Mouse (Mus musculus): Measurements from ENCODE around the gene Cobll1. TPM values are rescaled to one million over a fixed set of nuclear protein-coding genes. Genes with fewer than 3 reads are reported as not detected.

Cobll1 gene
- polyA plus RNA-seq, 1 experiment from 2014 or later = 3.5 TPM

DNA sequence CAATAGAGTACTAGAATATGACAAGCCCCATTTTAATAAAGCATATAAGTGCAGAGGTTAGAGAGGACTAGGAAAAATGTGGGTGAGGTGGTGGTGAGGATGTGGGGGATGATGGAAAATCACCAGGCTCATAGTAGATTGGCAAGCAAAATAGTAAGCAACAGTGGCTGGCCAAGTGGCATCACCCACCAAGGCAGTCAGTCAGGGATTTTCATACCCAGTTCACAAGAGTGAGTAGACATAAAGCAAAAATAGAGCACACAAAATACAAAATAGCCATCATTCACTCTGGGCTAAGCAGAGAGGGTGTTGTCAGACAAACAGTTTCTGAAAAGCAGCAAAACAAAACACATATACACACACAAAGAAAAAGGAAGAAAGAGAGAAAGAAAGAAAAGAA, 51.6 kb downstream of the Cobll1 start:
- H3K4me1 ChIP-seq = 0 out of 2 replicates have a peak, but pooled peaks cover 2% of the 10 kb centered on the region
- H3K27me3 ChIP-seq = no peaks in the 10 kb centered on the region
- ATAC-seq (ENCODE audit: low FRiP score) = no peak
- no peaks in the 10 kb centered on the region for H3K9me3 ChIP-seq (replicated peaks)
- H3K36me3 ChIP-seq = no peaks in the 10 kb centered on the region
- H3K27ac ChIP-seq = no peak overlapping the region
- H3K9ac ChIP-seq = no peak overlapping the region
- no peak overlapping the region for H3K4me3 ChIP-seq
- H3K4me2 ChIP-seq (replicated peaks) = no peak overlapping the region

DNA sequence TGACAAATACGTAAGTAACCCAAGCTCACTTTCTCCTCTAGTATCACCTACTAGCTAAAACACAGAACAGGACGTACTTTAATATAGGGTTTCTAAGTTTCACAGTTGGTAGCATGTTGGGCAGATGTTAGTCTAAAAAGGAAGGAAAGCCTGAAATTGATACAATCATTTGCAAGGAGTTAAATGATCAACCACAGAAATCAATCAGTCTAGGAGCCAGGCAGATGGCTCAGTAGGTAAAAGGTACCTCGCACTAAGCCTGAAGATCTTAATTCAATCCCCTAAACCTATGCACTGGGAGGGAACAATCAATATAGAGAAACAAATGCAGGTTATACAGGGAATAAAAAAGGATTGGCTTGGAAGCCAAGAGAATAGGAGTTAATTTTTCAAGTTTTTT, 52.0 kb downstream of the Cobll1 start:
- no peaks in the 10 kb centered on the region for H3K27me3 ChIP-seq
- ATAC-seq (ENCODE audit: low FRiP score) = no peak
- no peak overlapping the region for H3K27ac ChIP-seq
- no peak overlapping the region for H3K4me2 ChIP-seq (replicated peaks)
- H3K4me3 ChIP-seq = no peak overlapping the region
- WGBS = 89% methylated on average over 3 of the region's 3 CpGs
- no peaks in the 10 kb centered on the region for H3K36me3 ChIP-seq
- no peaks in the 10 kb centered on the region for H3K9me3 ChIP-seq (replicated peaks)
- no peak overlapping the region for H3K9ac ChIP-seq
- H3K4me1 ChIP-seq = 0 out of 2 replicates have a peak, but pooled peaks cover 2% of the 10 kb centered on the region

DNA sequence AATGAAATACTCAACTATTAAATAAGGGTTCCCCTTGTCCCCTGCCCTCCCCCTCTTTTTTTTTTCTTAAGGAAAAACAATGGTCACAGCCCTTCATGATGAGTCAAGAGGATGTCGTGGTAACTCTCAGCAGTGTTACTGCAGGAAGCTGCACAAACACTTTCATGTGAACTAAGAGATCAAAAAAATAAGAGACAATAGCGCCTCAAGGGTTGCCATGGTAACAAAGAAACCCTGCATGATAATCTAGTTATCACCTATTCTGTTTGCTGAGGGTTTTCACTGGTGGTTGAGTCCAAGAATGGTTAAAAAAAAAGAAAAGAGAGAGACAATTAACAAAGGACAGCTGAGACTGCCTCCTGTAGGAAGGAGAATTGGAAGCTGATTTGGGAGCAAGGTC, 56.5 kb downstream of the Cobll1 start:
- 34% methylated on average over 2 of the region's 2 CpGs for WGBS
- ATAC-seq (ENCODE audit: low FRiP score) = no peak
- no peak overlapping the region for H3K9ac ChIP-seq

DNA sequence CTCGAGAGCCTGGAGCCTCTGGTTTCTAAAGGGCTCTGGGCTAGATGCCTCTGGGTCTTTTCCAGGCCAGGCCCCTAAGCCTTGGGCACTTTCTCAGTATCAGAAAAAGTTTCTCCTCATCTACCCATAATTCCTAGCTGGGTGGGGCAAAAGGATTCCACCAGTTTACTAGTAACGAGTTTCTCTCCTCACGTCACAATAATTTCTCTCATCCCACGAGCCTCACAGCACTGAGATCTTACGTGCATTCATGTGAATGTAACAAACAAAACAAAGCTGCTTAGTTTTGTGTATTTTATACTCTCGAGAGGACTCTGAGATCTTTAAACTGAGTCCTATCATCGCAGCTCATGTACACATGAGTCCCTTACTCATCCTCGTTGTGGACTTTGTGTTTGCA, 57.5 kb downstream of the Cobll1 start:
- no peak overlapping the region for H3K9ac ChIP-seq
- no peak overlapping the region for H3K4me2 ChIP-seq (replicated peaks)
- no peak for ATAC-seq (ENCODE audit: low FRiP score)
- no peaks in the 10 kb centered on the region for H3K27me3 ChIP-seq
- H3K9me3 ChIP-seq (replicated peaks) = no peaks in the 10 kb centered on the region
- no peak overlapping the region for H3K27ac ChIP-seq
- H3K4me3 ChIP-seq = no peak overlapping the region
- peaks cover 9% of the 10 kb centered on the region for H3K4me1 ChIP-seq
- 82% methylated on average over 8 of the region's 8 CpGs for WGBS
- H3K36me3 ChIP-seq = no peaks in the 10 kb centered on the region

More for the DNA sequence above, 56.5 kb downstream of the Cobll1 start:
- H3K27me3 ChIP-seq = no peaks in the 10 kb centered on the region
- no peak overlapping the region for H3K4me2 ChIP-seq (replicated peaks)
- H3K27ac ChIP-seq = no peak overlapping the region
- no peaks in the 10 kb centered on the region for H3K36me3 ChIP-seq
- H3K4me3 ChIP-seq = no peak overlapping the region
- peaks cover 9% of the 10 kb centered on the region for H3K4me1 ChIP-seq
- no peaks in the 10 kb centered on the region for H3K9me3 ChIP-seq (replicated peaks)

DNA sequence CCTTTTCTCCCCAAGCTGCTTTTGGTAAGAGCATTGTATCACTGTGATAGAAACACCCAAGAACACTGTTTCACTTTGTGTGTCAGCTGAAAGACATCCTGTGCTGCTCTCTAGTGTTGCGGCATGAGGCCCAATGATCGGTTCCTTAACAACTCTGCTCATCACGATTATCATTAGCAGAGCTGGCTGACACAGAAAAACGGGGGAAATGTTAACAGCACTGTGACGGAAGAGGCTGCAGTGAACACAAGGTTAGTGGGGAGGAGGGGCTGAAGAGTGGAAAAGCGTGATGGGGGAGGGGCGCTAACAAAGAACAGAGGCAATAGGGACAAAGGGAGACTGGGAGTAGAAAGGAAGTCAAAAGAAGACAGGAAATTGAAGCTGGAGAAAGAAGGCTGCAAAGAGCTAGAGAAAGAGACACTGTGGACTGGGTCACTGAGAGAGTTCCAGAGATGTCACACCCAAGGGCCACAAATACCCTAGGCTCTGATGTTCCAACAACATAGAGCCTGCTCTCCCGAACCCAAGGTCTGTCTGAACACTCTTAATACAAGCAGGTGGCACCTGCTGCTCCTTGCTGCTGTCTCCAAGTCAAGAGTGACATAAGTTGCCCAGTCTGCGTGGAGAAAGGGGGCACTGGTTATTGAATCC, 58.0 kb downstream of the Cobll1 start:
- Histone ChIP-seq H3K4me3 (no peak overlapping the region), H3K4me2 (replicated peaks) (peak overlapping the region; percentile 26), H3K27me3 (no peaks in the 10 kb centered on the region), H3K36me3 (no peaks in the 10 kb centered on the region), H3K4me1 (peaks cover 9% of the 10 kb centered on the region), H3K27ac (no peak overlapping the region), H3K9me3 (replicated peaks) (no peaks in the 10 kb centered on the region), H3K9ac (no peak overlapping the region)
- peak; percentile 78; the same call in 1 of the 2 replicates for ATAC-seq (ENCODE audit: low FRiP score)
- 31% methylated on average over 9 of the region's 9 CpGs for WGBS

DNA sequence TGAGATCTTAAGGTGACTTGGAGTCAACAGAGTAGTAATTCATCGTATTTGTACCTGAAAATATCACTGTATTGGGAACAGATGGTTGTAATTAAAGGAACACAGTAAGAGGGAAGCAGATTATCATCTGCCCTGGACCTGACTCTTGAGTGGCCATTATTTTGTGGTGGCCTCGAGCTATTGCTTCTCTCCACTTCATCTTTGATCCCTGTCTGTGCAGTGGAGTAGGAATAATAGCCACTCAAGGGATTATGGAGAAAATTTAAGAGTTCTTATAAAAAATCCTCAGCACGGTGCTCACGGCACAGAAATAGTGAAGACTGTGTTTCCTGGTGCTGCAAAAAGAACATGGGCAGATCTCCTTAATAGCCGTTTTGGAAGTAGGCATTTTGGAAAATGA, 63.6 kb downstream of the Cobll1 start:
- ATAC-seq (ENCODE audit: low FRiP score) = no peak
- WGBS = 76% methylated on average over 5 of the region's 5 CpGs

DNA sequence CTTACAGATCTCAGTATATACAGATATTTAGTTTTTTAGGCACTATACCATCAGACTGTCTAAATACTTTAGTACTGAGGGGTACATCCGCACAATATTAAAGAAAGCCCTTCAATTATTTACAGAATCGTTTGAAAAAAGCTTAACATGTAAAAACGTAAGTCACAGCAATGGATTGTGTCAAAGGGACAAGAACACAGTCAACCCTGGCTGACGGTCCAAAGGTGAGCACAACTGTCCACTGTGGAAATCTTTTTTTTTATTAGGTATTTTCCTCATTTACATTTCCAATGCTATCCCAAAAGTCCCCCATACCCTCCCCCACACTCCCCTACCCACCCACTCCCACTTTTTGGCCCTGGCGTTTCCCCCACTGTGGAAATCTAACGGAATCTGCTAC, 67.1 kb downstream of the Cobll1 start:
- ATAC-seq (ENCODE audit: low FRiP score) = no peak
- WGBS = 91% methylated on average over 6 of the region's 6 CpGs
- Histone ChIP-seq H3K9me3 (replicated peaks) (no peaks in the 10 kb centered on the region), H3K27ac (no peak overlapping the region), H3K4me3 (no peak overlapping the region), H3K27me3 (no peaks in the 10 kb centered on the region), H3K4me2 (replicated peaks) (no peak overlapping the region), H3K4me1 (no peaks in the 10 kb centered on the region), H3K9ac (no peak overlapping the region), H3K36me3 (no peaks in the 10 kb centered on the region)

More for the DNA sequence above, 63.6 kb downstream of the Cobll1 start:
- H3K9ac ChIP-seq = no peak overlapping the region
- no peak overlapping the region for H3K27ac ChIP-seq
- H3K9me3 ChIP-seq (replicated peaks) = no peaks in the 10 kb centered on the region
- no peaks in the 10 kb centered on the region for H3K4me1 ChIP-seq
- H3K36me3 ChIP-seq = no peaks in the 10 kb centered on the region
- no peak overlapping the region for H3K4me2 ChIP-seq (replicated peaks)
- H3K27me3 ChIP-seq = no peaks in the 10 kb centered on the region
- H3K4me3 ChIP-seq = no peak overlapping the region

DNA sequence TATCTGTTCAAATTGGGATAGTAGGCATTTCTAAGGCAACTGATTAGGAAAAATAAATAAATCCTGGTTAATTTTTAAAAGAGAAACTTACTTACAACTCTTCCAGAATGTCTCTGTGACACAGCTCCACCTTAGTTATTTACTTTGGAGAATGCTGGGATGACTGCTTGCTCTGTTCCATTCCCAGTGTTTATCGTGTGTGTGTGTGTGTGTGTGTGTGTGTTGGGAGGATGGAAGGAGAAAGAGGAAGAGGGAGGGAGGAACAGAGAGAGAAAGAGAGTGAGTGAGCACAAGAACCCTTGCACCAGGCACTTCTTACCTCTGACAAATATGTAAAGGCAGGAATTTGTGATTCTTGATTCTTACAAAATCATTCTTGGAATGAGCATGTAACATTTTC, 67.7 kb downstream of the Cobll1 start:
- H3K36me3 ChIP-seq = no peaks in the 10 kb centered on the region
- no peaks in the 10 kb centered on the region for H3K9me3 ChIP-seq (replicated peaks)
- no peak for ATAC-seq (ENCODE audit: low FRiP score)
- no peak overlapping the region for H3K27ac ChIP-seq
- no peak overlapping the region for H3K9ac ChIP-seq
- WGBS = 50% methylated on average over 1 of the region's 1 CpGs
- no peaks in the 10 kb centered on the region for H3K27me3 ChIP-seq
- no peak overlapping the region for H3K4me3 ChIP-seq
- H3K4me1 ChIP-seq = no peaks in the 10 kb centered on the region
- H3K4me2 ChIP-seq (replicated peaks) = no peak overlapping the region

DNA sequence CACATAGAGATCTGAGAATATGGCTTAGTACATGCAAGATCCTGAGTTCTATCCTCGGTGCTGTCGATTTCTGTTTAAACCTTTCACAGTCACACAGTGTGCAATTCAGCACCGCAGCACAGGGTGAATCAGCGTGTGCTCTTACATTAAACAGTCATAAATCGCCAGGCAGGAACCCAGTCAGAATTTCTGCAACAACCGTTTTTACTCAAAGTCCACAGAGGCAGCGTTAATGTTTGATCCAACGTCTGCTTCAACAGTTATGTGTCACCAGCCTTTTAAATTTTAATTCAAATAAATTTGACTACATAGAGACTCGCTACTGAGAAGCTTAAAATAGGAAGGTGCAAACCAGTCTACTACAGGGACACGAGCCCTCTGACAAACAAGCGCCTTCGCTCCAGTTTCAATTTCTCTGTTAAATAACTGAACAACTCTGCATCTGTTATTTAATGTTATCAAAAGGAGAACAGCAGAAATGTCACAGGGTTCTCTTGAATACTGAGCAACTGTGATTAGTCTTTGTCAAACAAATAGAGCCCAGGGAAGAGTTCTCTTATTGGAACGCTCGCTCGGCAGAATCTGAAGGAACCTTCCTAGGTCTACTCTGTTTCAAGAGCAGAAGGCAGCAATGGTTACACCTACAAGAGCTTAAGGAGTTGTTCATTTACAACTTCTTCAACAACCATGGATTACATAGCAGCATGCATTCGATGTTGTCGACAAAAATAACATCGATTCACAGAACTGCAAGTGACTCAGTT, 68.3 kb downstream of the Cobll1 start:
- WGBS = 90% methylated on average over 18 of the region's 18 CpGs
- Histone ChIP-seq H3K4me3 (no peak overlapping the region), H3K36me3 (no peaks in the 10 kb centered on the region), H3K4me2 (replicated peaks) (no peak overlapping the region), H3K27ac (no peak overlapping the region), H3K27me3 (no peaks in the 10 kb centered on the region), H3K9ac (no peak overlapping the region), H3K9me3 (replicated peaks) (no peaks in the 10 kb centered on the region), H3K4me1 (no peaks in the 10 kb centered on the region)
- ATAC-seq (ENCODE audit: low FRiP score) = no peak

DNA sequence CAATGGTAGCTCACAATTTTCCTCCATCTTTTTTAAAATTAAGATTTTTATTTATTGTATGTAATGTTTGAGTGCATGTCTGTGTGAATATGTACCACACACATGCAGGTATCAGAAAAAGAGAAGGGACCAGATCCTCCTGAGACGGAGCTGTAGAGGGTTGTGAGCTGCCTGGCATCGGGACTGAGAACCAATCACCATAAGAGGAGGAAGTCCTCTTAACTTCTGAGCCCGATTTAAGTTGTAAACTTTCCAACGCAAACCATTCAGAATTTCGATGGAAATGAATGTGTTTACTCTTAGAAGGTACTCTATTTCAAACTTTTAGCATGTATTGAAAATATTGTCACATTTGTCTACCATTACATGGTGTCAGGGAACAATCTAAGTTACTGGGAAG, 68.9 kb downstream of the Cobll1 start:
- ATAC-seq (ENCODE audit: low FRiP score) = no peak
- no peak overlapping the region for H3K27ac ChIP-seq
- WGBS = 94% methylated on average over 5 of the region's 5 CpGs
- H3K9me3 ChIP-seq (replicated peaks) = no peaks in the 10 kb centered on the region
- H3K4me1 ChIP-seq = no peaks in the 10 kb centered on the region
- H3K36me3 ChIP-seq = no peaks in the 10 kb centered on the region
- H3K4me2 ChIP-seq (replicated peaks) = no peak overlapping the region
- H3K27me3 ChIP-seq = no peaks in the 10 kb centered on the region
- no peak overlapping the region for H3K9ac ChIP-seq
- H3K4me3 ChIP-seq = no peak overlapping the region

DNA sequence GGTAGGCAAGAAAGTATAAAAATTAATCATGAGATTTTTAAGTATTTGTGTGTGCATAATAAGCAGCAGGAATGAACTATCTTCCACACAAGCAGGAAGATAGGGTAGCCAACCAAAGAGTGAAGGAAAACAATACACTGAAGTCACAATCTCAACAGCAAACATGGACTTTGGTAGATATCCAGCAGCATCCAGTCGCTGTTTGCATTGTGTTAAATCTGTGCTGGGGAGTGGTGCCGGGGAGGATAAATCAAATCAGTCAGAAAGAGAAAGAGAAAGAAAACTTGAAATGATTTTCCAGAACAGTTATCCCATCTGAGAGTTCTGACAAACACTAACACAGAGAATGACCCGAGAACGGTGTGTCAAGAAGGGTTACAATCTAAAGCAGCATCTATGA, 75.2 kb downstream of the Cobll1 start:
- Histone ChIP-seq H3K27ac (no peak overlapping the region), H3K9ac (no peak overlapping the region), H3K9me3 (replicated peaks) (no peaks in the 10 kb centered on the region), H3K4me3 (no peak overlapping the region), H3K36me3 (no peaks in the 10 kb centered on the region), H3K27me3 (no peaks in the 10 kb centered on the region), H3K4me1 (no peaks in the 10 kb centered on the region), H3K4me2 (replicated peaks) (no peak overlapping the region)
- 90% methylated on average over 4 of the region's 4 CpGs for WGBS
- no peak for ATAC-seq (ENCODE audit: low FRiP score)

DNA sequence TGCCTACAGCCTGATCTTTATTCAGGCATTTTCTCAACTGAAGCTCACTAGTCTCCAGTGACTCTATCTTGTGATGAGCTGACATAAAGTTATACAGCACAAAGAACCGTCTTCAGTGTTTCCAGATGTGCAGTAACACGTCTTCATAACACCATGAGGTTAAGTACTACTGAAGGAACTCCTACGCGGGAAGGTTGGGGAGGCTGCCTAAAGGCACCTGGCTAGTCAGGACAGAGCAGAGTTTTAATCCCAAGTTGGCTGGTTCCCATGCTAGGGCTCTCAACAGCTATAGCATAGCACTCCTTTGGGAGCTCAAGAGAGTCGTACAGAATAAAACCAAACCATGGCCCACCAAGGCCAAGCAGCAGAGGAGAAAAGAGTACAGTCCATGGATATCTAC, 76.6 kb downstream of the Cobll1 start:
- no peak overlapping the region for H3K4me2 ChIP-seq (replicated peaks)
- no peak for ATAC-seq (ENCODE audit: low FRiP score)
- no peaks in the 10 kb centered on the region for H3K27me3 ChIP-seq
- no peaks in the 10 kb centered on the region for H3K4me1 ChIP-seq
- 81% methylated on average over 5 of the region's 5 CpGs for WGBS
- no peaks in the 10 kb centered on the region for H3K9me3 ChIP-seq (replicated peaks)
- no peak overlapping the region for H3K4me3 ChIP-seq
- H3K9ac ChIP-seq = no peak overlapping the region
- no peak overlapping the region for H3K27ac ChIP-seq
- no peaks in the 10 kb centered on the region for H3K36me3 ChIP-seq

DNA sequence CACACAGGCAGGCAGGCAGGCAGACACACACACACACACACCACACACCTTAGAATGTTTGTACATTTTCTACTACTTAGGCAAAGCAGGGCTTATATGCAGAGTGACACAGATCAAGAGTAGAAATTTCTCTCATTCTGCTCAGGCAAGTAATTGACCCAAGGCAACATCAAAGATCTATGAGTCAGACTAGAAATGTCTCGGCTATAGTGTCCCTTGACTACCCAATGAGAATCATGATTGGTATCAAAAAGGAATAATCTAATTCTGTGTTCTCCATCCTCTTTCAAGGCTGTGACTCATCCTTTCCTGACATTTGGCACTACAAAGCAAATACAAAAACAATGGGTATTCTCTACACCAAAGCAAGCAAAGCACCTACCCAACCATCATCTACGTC, 77.5 kb downstream of the Cobll1 start:
- Histone ChIP-seq H3K4me3 (no peak overlapping the region), H3K36me3 (no peaks in the 10 kb centered on the region), H3K27me3 (no peaks in the 10 kb centered on the region), H3K27ac (no peak overlapping the region), H3K4me2 (replicated peaks) (no peak overlapping the region), H3K9me3 (replicated peaks) (no peaks in the 10 kb centered on the region), H3K4me1 (no peaks in the 10 kb centered on the region), H3K9ac (no peak overlapping the region)
- 89% methylated on average over 2 of the region's 2 CpGs for WGBS
- no peak for ATAC-seq (ENCODE audit: low FRiP score)

Data from hindbrain, embryonic 12.5 days (tissue).